Mouse (Mus musculus) liver, postnatal 0 days (tissue): ENCODE results near the gene Fam19a5.

Experiments used
- CTCF ChIP-seq: sonication (generic); IDR thresholded peaks from 2 replicates; pipeline ENCODE4 v1.5.1; 2016; ENCODE audit warnings: antibody characterized with exemption, low read depth
- EP300 ChIP-seq: IDR thresholded peaks from 2 replicates; pipeline ENCODE4 v1.6.1; 2016; ENCODE audit warnings: antibody characterized with exemption, low read depth, mild to moderate bottlenecking

DNA sequence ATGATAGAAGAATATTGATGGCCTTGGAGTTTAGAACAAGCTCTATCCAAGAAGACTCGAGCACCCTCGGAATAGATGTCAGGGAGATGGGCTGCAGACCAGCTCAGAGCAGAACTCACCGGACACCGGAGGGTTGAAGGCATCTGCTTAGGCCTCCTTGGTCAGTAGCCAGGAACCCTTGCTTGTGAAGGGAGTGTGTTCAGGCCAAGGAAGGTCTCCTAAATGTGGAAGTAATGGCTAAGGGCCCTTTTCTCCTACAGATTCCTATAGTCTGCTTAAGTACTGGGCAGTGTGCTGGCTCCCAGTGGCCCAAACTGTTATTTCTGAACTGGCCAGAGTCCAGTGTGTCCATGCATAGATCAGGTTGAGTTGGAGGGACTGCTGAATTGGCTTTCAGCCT is 53.7 kb downstream of the Fam19a5 start:
- TF ChIP-seq CTCF (no peak), EP300 (no peak)
